8 mouse cellular contexts compared by ENCODE assay signal in genomic region chr10:80248971-80249640, GRCm38 (mm10). TPM values are rescaled to one million over a fixed set of nuclear protein-coding genes. Genes with fewer than 3 reads are reported as not detected.
DNase-seq lines count a peak whose midpoint lies in the region; ATAC-seq lines count a peak whose summit lies in the region.

TSS of gene Ndufs7 (plus strand) at chr10:80249121.

- peak within 1 kb of the TSS; percentile 95 for H3K27ac ChIP-seq in heart, embryonic 14.5 days (replicated peaks in 1 of 2; ENCODE audit: control insufficient read depth in 1 of 2, insufficient read depth in 1 of 2, low read depth in 2 of 2, low read length in 2 of 2)
- H3K27ac ChIP-seq in liver, embryonic 13.5 days = peak within 1 kb of the TSS; percentile 90
- H3K27ac ChIP-seq in stomach, embryonic 16.5 days (ENCODE audit: low read length) = peak within 1 kb of the TSS; percentile 92

- peak; percentile 96 for DNase-seq in c-Kit-negative CD71-positive TER-119-positive erythroid progenitor cells, embryonic 14.5 days (ENCODE audit: low read depth, low spot score)
- DNase-seq in fibroblast of lung, adult 2 months (ENCODE audit: low read depth) = peak; percentile 88
- DNase-seq in kidney, postnatal 14 days = peak; percentile 96
- DNase-seq in liver, embryonic 13.5 days = peak; percentile 89
- DNase-seq in neural tube, embryonic 10.5 days (ENCODE audit: extremely low spot score, low spot score) = peak; percentile 93

- H3K9me3 ChIP-seq in heart, embryonic 14.5 days (ENCODE audit: control insufficient read depth, low read length) = no peaks in the 10 kb centered on the region
- no peaks in the 10 kb centered on the region for H3K9me3 ChIP-seq in liver, embryonic 13.5 days (replicated peaks)
- no peaks in the 10 kb centered on the region for H3K9me3 ChIP-seq in stomach, embryonic 16.5 days (replicated peaks; ENCODE audit: control insufficient read depth, low read length)

- no peaks in the 10 kb centered on the region for H3K27me3 ChIP-seq in heart, embryonic 14.5 days (ENCODE audit: control insufficient read depth, insufficient read depth, low read length)
- no peaks in the 10 kb centered on the region for H3K27me3 ChIP-seq in liver, embryonic 13.5 days
- H3K27me3 ChIP-seq in stomach, embryonic 16.5 days (ENCODE audit: control insufficient read depth, insufficient read depth, low read length) = no peaks in the 10 kb centered on the region

- H3K9ac ChIP-seq in heart, embryonic 14.5 days (ENCODE audit: low read length) = peak within 1 kb of the TSS; percentile 95
- H3K9ac ChIP-seq in liver, embryonic 13.5 days = peak within 1 kb of the TSS; percentile 90
- peak within 1 kb of the TSS; percentile 94 for H3K9ac ChIP-seq in stomach, embryonic 16.5 days (ENCODE audit: low read length)

- H3K4me3 ChIP-seq in heart, embryonic 14.5 days (ENCODE audit: control insufficient read depth in 1 of 2, insufficient read depth in 1 of 2, low read depth in 1 of 2, low read length in 2 of 2) = peak within 1 kb of the TSS; percentile 82 to 90
- peak within 1 kb of the TSS; percentile 82 for H3K4me3 ChIP-seq in liver, embryonic 13.5 days (replicated peaks)
- H3K4me3 ChIP-seq in stomach, embryonic 16.5 days (replicated peaks; ENCODE audit: low read length) = peak within 1 kb of the TSS; percentile 88

- peaks cover 30% of the 10 kb centered on the region for H3K36me3 ChIP-seq in heart, embryonic 14.5 days (ENCODE audit: control insufficient read depth, insufficient read depth, low read length)
- H3K36me3 ChIP-seq in liver, embryonic 13.5 days = peaks cover 30% of the 10 kb centered on the region
- H3K36me3 ChIP-seq in stomach, embryonic 16.5 days (ENCODE audit: control insufficient read depth, insufficient read depth, low read length) = no peaks in the 10 kb centered on the region

- peak within 1 kb of the TSS; percentile 91 for H3K4me2 ChIP-seq in heart, embryonic 14.5 days (ENCODE audit: low read length)
- peak within 1 kb of the TSS; percentile 90 for H3K4me2 ChIP-seq in liver, embryonic 13.5 days
- peak within 1 kb of the TSS; percentile 90 for H3K4me2 ChIP-seq in stomach, embryonic 16.5 days (ENCODE audit: low read depth, low read length)

- H3K4me1 ChIP-seq in heart, embryonic 14.5 days (ENCODE audit: control insufficient read depth in 2 of 2, insufficient read depth in 2 of 2, low read length in 2 of 2) = peaks cover 9 to 19% of the 10 kb centered on the region in 2 experiments
- H3K4me1 ChIP-seq in liver, embryonic 13.5 days (replicated peaks) = peaks cover 62% of the 10 kb centered on the region
- H3K4me1 ChIP-seq in stomach, embryonic 16.5 days (ENCODE audit: control insufficient read depth, insufficient read depth, low read length) = peaks cover 19% of the 10 kb centered on the region

- peak; percentile 83 for ATAC-seq in CD4-positive, CD25-positive, alpha-beta regulatory T cell, adult 4 months
- ATAC-seq in heart, embryonic 14.5 days (ENCODE audit: insufficient number of reproducible peaks, insufficient read depth, low FRiP score, low read depth) = peak; percentile 79
- ATAC-seq in liver, embryonic 13.5 days (ENCODE audit: low read depth) = peak; percentile 87
- peak; percentile 89 for ATAC-seq in stomach, embryonic 16.5 days (ENCODE audit: insufficient read depth, low FRiP score)

- under 1% methylated on average over 53 of the region's 53 CpGs for WGBS in heart, embryonic 14.5 days
- under 1% methylated on average over 53 of the region's 53 CpGs for WGBS in liver, embryonic 13.5 days (ENCODE audit: insufficient replicate concordance)
- WGBS in stomach, embryonic 16.5 days = under 1% methylated on average over 53 of the region's 53 CpGs

RNA-seq across cellular contexts. Expression of gene Ndufs7, which starts in this region (rescaled TPM):
- polyA plus RNA-seq in CD4-positive, CD25-positive, alpha-beta regulatory T cell, adult 4 months (2017; shearing (Covaris generic)) = 100 to 1,000 TPM; 231 to 237 TPM
- polyA plus RNA-seq in heart, embryonic 14.5 days (2014; fragmentation: Nextera tagmentation; extraction: Ambion mirVana) = 721 and 734 TPM in 2 replicates
- polyA plus RNA-seq in liver, embryonic 13.5 days (2015; fragmentation: Nextera tagmentation; extraction: Ambion mirVana) = 241 and 294 TPM in 2 replicates
- 340 and 344 TPM in 2 replicates for polyA plus RNA-seq in stomach, embryonic 16.5 days (2015; fragmentation: Nextera tagmentation; extraction: Ambion mirVana)

Comparison
In these comparisons a context has a peak if more than half of its experiments do, and no peak if none do; other contexts are left out.
1. Peak in every context shown above with its lines: DNase-seq, ATAC-seq, H3K4me3 ChIP-seq and H3K27ac ChIP-seq.